Mouse (Mus musculus) liver, postnatal 0 days (tissue): ENCODE results near the gene Fer. TPM values are rescaled to one million over a fixed set of nuclear protein-coding genes. Genes with fewer than 3 reads are reported as not detected.

Experiments used
- ATAC-seq: fragments of 200-750 bp; cut with Nextera tagmentation; 2 replicates; pipeline ENCODE4 v1.8.0; 2017; ENCODE audit warnings: mild to moderate bottlenecking, moderate library complexity
- DNase-seq: peaks from one replicate; pipeline ENCODE4 v3.0.0-alpha.2; 2016
- H3K27ac ChIP-seq: fragments of 300-500 bp; sonication (generic); 2 replicates; pipeline ENCODE4 v1.5.1; 2014; ENCODE audit warnings: antibody characterized with exemption, moderate library complexity, mild to moderate bottlenecking, low read depth
- H3K27me3 ChIP-seq: fragments of 300-500 bp; sonication (generic); 2 replicates; pipeline ENCODE4 v1.6.1; 2014; ENCODE audit warnings: low read length, control low read depth, mixed read lengths; ENCODE audit not compliant: insufficient read depth
- H3K36me3 ChIP-seq: fragments of 300-500 bp; sonication (generic); replicated peaks from 2 replicates; pipeline ENCODE4 v1.6.1; 2014; ENCODE audit warnings: mild to moderate bottlenecking, control low read depth, low read length, moderate library complexity, mixed read lengths; ENCODE audit not compliant: insufficient read depth
- H3K4me1 ChIP-seq: fragments of 300-500 bp; sonication (generic); 2 replicates; pipeline ENCODE4 v1.6.1; 2014; ENCODE audit warnings: antibody characterized with exemption, mild to moderate bottlenecking, control low read depth; ENCODE audit not compliant: insufficient read depth
- H3K4me2 ChIP-seq: fragments of 300-500 bp; sonication (generic); 2 replicates; pipeline ENCODE4 v1.6.1; 2014; ENCODE audit warnings: low read depth, mild to moderate bottlenecking, low read length, moderate library complexity, mixed read lengths
- H3K4me3 ChIP-seq: fragments of 300-500 bp; sonication (generic); 2 replicates; pipeline ENCODE4 v1.5.1; 2014; ENCODE audit warnings: low read depth, low read length
- H3K9ac ChIP-seq: fragments of 300-500 bp; sonication (generic); replicated peaks from 2 replicates; pipeline ENCODE4 v1.6.1; 2014; ENCODE audit warnings: mild to moderate bottlenecking, moderate library complexity
- H3K9me3 ChIP-seq: fragments of 300-500 bp; sonication (generic); 2 replicates; pipeline ENCODE4 v1.6.1; 2016; ENCODE audit warnings: mild to moderate bottlenecking, control low read depth, low read length, mixed read lengths
- CTCF ChIP-seq: sonication (generic); IDR thresholded peaks from 2 replicates; pipeline ENCODE4 v1.5.1; 2016; ENCODE audit warnings: antibody characterized with exemption, low read depth
- EP300 ChIP-seq: IDR thresholded peaks from 2 replicates; pipeline ENCODE4 v1.6.1; 2016; ENCODE audit warnings: antibody characterized with exemption, low read depth, mild to moderate bottlenecking
- WGBS: fragments of 180-500 bp; shearing (Covaris S2); extraction: QIAGEN DNeasy Blood & Tissue Kit; methylation state at CpG from one replicate; pipeline ENCODE4 v1.1.7; 2014; ENCODE audit not compliant: insufficient replicate concordance; 5-methylcytosine and 5-hydroxymethylcytosine counted together
- polyA plus RNA-seq: library from polyadenylated mRNA; unstranded; fragments of >200 nt; fragmentation: Nextera tagmentation; extraction: Ambion mirVana; gene quantifications from 2 replicates; pipeline ENCODE4 v1.2.1, GENCODE M21; 2015

Fer gene
- polyA plus RNA-seq, 1 experiment from 2014 or later, result 6.3 TPM

DNA sequence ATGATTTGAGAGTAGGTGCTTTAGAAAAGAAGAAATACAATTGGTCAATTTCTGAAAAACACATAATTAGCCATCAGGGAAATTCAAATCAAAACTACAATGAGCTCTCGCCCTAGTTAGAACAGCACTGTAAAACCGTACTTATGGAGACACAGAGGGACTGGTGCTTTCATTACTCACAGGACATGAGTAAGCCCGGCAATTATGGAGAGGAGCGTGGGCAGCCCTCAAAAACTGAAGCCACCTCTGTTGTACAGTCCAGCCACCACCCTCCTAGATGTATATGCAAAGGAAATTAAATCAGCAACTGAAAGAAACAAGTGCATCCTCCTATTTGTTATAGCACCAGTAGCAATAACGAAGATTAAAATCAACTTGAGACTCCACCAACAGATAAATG lies 304.9 kb downstream of the Fer start:
- 82% methylated on average over 5 of the region's 5 CpGs for WGBS
- ATAC-seq (no peak), DNase-seq (no peak)
- no peaks in the 10 kb centered on the region for H3K4me1 ChIP-seq
- no peak overlapping the region for H3K9ac ChIP-seq
- no peaks in the 10 kb centered on the region for H3K27me3 ChIP-seq
- no peak overlapping the region for H3K4me3 ChIP-seq
- H3K9me3 ChIP-seq, result no peaks in the 10 kb centered on the region
- TF ChIP-seq EP300 (no peak), CTCF (no peak)
- no peak overlapping the region for H3K27ac ChIP-seq
- no peaks in the 10 kb centered on the region for H3K36me3 ChIP-seq
- no peak overlapping the region for H3K4me2 ChIP-seq

DNA sequence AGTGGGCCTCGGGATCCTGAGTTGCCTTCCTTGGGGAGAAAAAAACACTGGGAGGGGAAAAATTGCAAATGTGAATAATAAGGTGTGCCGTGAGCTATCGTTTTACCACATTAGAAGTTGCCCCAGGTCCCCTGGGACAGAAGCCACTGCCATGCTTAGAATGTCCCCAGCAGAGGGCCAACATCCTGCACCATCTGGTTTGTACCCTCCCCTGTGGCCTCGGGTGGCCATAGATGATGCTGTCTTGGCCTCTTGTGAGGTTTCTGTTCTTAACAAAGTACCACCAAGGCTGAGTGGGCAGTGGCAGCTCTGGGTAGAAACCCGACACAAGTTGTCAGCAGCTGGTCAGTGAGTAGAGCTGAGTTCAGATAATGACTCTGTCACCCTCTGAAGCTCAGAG lies 307.2 kb downstream of the Fer start:
- DNase-seq, result no peak
- Histone ChIP-seq H3K4me2 (no peak overlapping the region), H3K4me1 (no peaks in the 10 kb centered on the region), H3K9ac (no peak overlapping the region), H3K9me3 (no peaks in the 10 kb centered on the region), H3K27ac (no peak overlapping the region), H3K36me3 (no peaks in the 10 kb centered on the region), H3K4me3 (no peak overlapping the region), H3K27me3 (no peaks in the 10 kb centered on the region)
- no peak for ATAC-seq
- 69% methylated on average over 5 of the region's 5 CpGs for WGBS
- TF ChIP-seq EP300 (no peak), CTCF (no peak)

DNA sequence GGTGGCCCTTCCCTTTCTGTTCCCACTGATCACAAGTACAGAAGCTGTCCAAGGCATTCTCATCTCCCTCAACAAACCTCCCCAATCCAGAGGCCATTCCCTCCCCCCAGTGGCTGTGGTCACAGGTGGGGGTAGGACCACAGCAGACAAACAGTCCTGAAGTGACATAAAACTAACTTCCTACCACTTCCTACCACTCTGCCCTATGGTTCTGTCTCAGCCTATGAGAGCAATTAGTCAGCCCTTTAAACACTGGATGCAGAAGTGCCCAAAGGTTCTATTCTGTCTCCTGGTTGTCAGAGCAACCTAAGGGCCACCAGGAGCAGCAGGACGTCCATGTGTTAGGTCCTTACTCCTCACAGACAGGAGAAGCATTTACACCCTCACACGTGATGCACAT lies 309.6 kb downstream of the Fer start:
- no peak overlapping the region for H3K9ac ChIP-seq
- DNase-seq (no peak), ATAC-seq (no peak)
- TF ChIP-seq CTCF (no peak), EP300 (no peak)
- H3K27ac ChIP-seq, result no peak overlapping the region
- H3K27me3 ChIP-seq, result no peaks in the 10 kb centered on the region
- no peaks in the 10 kb centered on the region for H3K36me3 ChIP-seq
- no peak overlapping the region for H3K4me2 ChIP-seq
- no peaks in the 10 kb centered on the region for H3K4me1 ChIP-seq
- WGBS, result 58% methylated on average over 2 of the region's 2 CpGs
- no peaks in the 10 kb centered on the region for H3K9me3 ChIP-seq
- no peak overlapping the region for H3K4me3 ChIP-seq

DNA sequence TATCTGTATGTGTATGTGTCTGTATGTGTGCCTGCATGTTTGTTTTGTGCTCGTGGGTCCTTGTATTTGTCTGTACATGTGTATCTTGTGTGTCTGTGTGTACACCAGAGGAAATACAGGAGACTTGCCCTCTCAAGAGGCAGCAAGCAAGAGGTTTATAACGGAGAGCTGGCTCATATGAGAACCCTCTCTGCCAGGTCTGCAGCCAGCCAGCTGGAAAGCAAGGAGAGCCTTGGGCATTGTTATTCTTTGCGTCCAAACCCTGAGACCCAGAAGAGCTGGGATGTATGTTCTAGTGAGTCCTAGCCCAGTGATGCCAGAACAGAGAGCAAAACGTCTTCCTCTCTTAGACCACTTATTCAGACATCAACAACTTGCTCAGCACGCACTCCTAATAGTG lies 317.7 kb downstream of the Fer start:
- Histone ChIP-seq H3K9me3 (no peaks in the 10 kb centered on the region), H3K4me1 (no peaks in the 10 kb centered on the region), H3K9ac (no peak overlapping the region), H3K36me3 (no peaks in the 10 kb centered on the region), H3K4me2 (no peak overlapping the region), H3K27me3 (no peaks in the 10 kb centered on the region), H3K4me3 (no peak overlapping the region), H3K27ac (no peak overlapping the region)
- no peak for ATAC-seq
- no peak for TF ChIP-seq EP300
- TF ChIP-seq CTCF, result no peak
- no peak for DNase-seq
- WGBS, result 72% methylated on average over 5 of the region's 5 CpGs

DNA sequence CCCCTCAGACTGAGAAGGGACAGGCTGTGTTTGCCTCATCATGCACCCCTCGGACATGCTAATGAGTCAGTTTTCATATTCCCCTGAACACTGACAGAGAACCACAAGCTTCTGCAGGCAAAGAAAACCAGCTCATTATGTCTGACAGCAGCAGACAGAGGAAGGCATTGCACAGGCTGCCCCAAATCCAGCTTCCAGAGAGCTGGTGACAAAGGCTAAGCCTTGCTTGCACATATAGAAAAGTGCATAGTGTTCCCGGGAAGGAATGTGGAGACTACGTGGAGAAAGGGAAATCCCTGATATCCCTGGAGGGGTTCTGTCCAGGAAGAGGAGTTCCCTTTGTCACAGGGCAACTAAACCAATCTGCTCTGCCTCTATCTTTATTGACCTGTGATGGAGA lies 318.4 kb downstream of the Fer start:
- no peaks in the 10 kb centered on the region for H3K27me3 ChIP-seq
- H3K4me3 ChIP-seq, result no peak overlapping the region
- H3K9ac ChIP-seq, result no peak overlapping the region
- no peak overlapping the region for H3K4me2 ChIP-seq
- H3K9me3 ChIP-seq, result no peaks in the 10 kb centered on the region
- H3K4me1 ChIP-seq, result no peaks in the 10 kb centered on the region
- WGBS, result 61% methylated on average over 3 of the region's 3 CpGs
- DNase-seq (no peak), ATAC-seq (no peak)
- H3K36me3 ChIP-seq, result no peaks in the 10 kb centered on the region
- H3K27ac ChIP-seq, result no peak overlapping the region
- TF ChIP-seq EP300 (no peak), CTCF (no peak)

DNA sequence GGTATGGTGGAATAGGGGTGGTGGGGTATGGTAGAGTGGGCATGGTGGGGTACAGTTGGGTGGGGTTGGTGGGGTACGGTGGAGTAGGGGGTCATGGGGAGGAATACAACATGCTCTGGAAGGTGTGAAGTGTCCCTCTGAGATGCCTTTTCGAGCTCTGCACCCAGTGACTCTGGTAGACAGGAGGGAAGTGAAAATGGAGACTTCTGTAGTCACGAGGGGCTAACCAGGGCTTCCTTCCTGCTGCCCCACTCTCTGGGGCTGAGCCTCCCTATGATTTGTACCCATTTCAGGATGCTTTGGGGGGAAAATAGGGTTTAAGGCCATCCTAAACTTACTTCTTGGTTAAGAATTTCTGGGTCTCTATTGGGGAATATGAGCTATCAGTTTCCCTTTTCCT lies 319.7 kb downstream of the Fer start:
- H3K4me2 ChIP-seq, result no peak overlapping the region
- H3K36me3 ChIP-seq, result no peaks in the 10 kb centered on the region
- H3K4me3 ChIP-seq, result no peak overlapping the region
- H3K9ac ChIP-seq, result no peak overlapping the region
- ATAC-seq (no peak), DNase-seq (no peak)
- no peaks in the 10 kb centered on the region for H3K4me1 ChIP-seq
- H3K27me3 ChIP-seq, result no peaks in the 10 kb centered on the region
- no peaks in the 10 kb centered on the region for H3K9me3 ChIP-seq
- H3K27ac ChIP-seq, result no peak overlapping the region
- WGBS, result 58% methylated on average over 3 of the region's 3 CpGs
- TF ChIP-seq CTCF (no peak), EP300 (no peak)

DNA sequence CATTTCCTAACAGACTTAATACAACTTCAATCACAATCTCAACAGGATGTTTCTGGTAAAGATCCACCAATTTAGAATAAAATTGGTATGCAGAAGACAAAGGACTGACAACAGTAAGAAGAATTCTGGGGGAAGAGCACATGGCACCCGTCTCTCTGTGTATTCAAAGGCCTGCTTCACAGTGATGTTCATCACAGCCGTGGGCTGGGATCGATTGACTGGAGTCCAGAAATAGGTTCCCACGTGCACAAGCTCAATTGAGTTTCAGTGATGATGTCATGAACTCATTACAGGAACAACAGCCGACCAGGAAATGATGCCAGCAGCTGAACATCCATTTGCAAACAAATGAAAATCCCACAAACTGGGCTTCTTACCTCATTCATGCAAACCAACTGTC lies 320.3 kb downstream of the Fer start:
- no peaks in the 10 kb centered on the region for H3K4me1 ChIP-seq
- H3K36me3 ChIP-seq, result no peaks in the 10 kb centered on the region
- no peak overlapping the region for H3K4me2 ChIP-seq
- no peaks in the 10 kb centered on the region for H3K27me3 ChIP-seq
- no peaks in the 10 kb centered on the region for H3K9me3 ChIP-seq
- H3K4me3 ChIP-seq, result no peak overlapping the region
- TF ChIP-seq CTCF, result no peak
- TF ChIP-seq EP300, result no peak
- DNase-seq (no peak), ATAC-seq (no peak)
- WGBS, result 57% methylated on average over 5 of the region's 5 CpGs
- no peak overlapping the region for H3K9ac ChIP-seq
- no peak overlapping the region for H3K27ac ChIP-seq

Other genes with a start within 250 kb of the Fer start
- gene A930002H24Rik, start 729 bp downstream of the Fer start, polyA plus RNA-seq, result 1.1 and 1.7 TPM in 2 replicates